Mouse (Mus musculus): ENCODE data around the gene Asgr2. TPM values are rescaled to one million over a fixed set of nuclear protein-coding genes. Genes with fewer than 3 reads are reported as not detected.

Gene Asgr2
- polyA plus RNA-seq, 1 experiment from 2014 or later, result not detected

DNA sequence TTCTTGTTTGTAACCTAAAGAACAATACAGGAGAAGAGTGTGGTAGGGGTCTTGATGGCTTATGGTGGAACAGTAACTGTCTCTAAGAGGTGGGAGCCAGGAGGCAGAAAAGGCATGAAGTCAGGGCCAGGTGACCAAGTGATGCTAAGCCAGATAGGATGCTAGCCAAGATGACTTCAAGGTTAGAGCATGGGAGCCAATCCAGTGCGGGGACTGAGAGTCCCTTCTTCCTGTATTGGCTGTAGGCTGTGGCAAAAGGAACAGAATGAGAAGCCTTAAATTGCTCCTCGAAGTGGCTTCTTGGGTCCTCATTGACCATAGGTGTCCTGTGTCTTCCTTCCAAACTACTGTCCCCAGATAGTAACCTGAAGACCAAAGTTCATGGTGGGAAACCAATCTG is 6.7 kb downstream of the Asgr2 start:
- H3K36me3 ChIP-seq (replicated peaks; ENCODE audit: control insufficient read depth, insufficient read depth, low read depth, low read length), result no peaks in the 10 kb centered on the region
- no peaks in the 10 kb centered on the region for H3K9me3 ChIP-seq (replicated peaks; ENCODE audit: control insufficient read depth, low read length)
- DNase-seq (ENCODE audit: low spot score) (no peak), ATAC-seq (replicated peaks; ENCODE audit: insufficient number of reproducible peaks, low FRiP score, low TSS enrichment, low read depth) (no peak)
- H3K27me3 ChIP-seq (ENCODE audit: control insufficient read depth, insufficient read depth, low read length), result no peaks in the 10 kb centered on the region
- H3K9ac ChIP-seq (replicated peaks; ENCODE audit: low read length), result no peak overlapping the region
- 90% methylated on average over 2 of the region's 2 CpGs for WGBS
- H3K4me2 ChIP-seq (ENCODE audit: low read depth, low read length), result no peak overlapping the region
- no peak overlapping the region for H3K27ac ChIP-seq (replicated peaks; ENCODE audit: low read depth, low read length)
- H3K4me1 ChIP-seq (ENCODE audit: control insufficient read depth, insufficient read depth, low read length), result no peaks in the 10 kb centered on the region
- H3K4me3 ChIP-seq (ENCODE audit: low read depth, low read length), result no peak overlapping the region

DNA sequence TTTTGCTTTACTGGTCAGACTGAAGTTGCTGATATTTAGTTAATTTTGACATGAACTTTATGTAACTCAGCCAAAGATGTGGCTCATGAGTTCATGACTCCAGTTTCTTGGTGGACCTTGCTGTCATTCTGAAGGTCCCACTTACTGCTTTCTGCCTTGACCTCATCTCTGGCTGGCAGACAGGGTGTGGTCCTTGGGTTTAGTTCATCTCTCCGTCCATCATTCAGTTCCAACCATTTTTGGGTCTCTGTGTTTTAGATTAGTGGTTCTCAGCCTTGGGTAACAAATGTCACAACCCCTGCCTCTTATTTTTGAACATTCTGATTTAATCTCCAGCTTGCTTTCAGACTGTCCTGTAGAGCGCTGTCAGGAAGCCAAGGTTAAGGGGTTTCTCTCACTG is 7.4 kb downstream of the Asgr2 start:
- H3K36me3 ChIP-seq (replicated peaks; ENCODE audit: control insufficient read depth, insufficient read depth, low read depth, low read length), result no peaks in the 10 kb centered on the region
- no peak overlapping the region for H3K4me3 ChIP-seq (ENCODE audit: low read depth, low read length)
- no peak for DNase-seq (ENCODE audit: low spot score)
- ATAC-seq (replicated peaks; ENCODE audit: insufficient number of reproducible peaks, low FRiP score, low TSS enrichment, low read depth), result no peak
- 75% methylated on average over 2 of the region's 2 CpGs for WGBS
- no peak overlapping the region for H3K9ac ChIP-seq (replicated peaks; ENCODE audit: low read length)
- no peak overlapping the region for H3K27ac ChIP-seq (replicated peaks; ENCODE audit: low read depth, low read length)
- H3K27me3 ChIP-seq (ENCODE audit: control insufficient read depth, insufficient read depth, low read length), result no peaks in the 10 kb centered on the region
- no peak overlapping the region for H3K4me2 ChIP-seq (ENCODE audit: low read depth, low read length)
- H3K9me3 ChIP-seq (replicated peaks; ENCODE audit: control insufficient read depth, low read length), result no peaks in the 10 kb centered on the region
- no peaks in the 10 kb centered on the region for H3K4me1 ChIP-seq (ENCODE audit: control insufficient read depth, insufficient read depth, low read length)

- no peaks in the 10 kb centered on the region for H3K27me3 ChIP-seq (ENCODE audit: control insufficient read depth, insufficient read depth, low read length)
- H3K27ac ChIP-seq (replicated peaks; ENCODE audit: low read depth, low read length), result no peak overlapping the region
- no peaks in the 10 kb centered on the region for H3K9me3 ChIP-seq (replicated peaks; ENCODE audit: control insufficient read depth, low read length)
- no peak for DNase-seq (ENCODE audit: low spot score)
- H3K4me3 ChIP-seq (ENCODE audit: low read depth, low read length), result no peak overlapping the region
- H3K9ac ChIP-seq (replicated peaks; ENCODE audit: low read length), result no peak overlapping the region
- no peaks in the 10 kb centered on the region for H3K36me3 ChIP-seq (replicated peaks; ENCODE audit: control insufficient read depth, insufficient read depth, low read depth, low read length)
- 80% methylated on average over 14 of the region's 14 CpGs for WGBS
- no peaks in the 10 kb centered on the region for H3K4me1 ChIP-seq (ENCODE audit: control insufficient read depth, insufficient read depth, low read length)
- no peak for ATAC-seq (replicated peaks; ENCODE audit: insufficient number of reproducible peaks, low FRiP score, low TSS enrichment, low read depth)
- no peak overlapping the region for H3K4me2 ChIP-seq (ENCODE audit: low read depth, low read length)
Measured at GRCm38 (mm10) chr11:70103701-70104315, 11.4 kb downstream of the Asgr2 start.

DNA sequence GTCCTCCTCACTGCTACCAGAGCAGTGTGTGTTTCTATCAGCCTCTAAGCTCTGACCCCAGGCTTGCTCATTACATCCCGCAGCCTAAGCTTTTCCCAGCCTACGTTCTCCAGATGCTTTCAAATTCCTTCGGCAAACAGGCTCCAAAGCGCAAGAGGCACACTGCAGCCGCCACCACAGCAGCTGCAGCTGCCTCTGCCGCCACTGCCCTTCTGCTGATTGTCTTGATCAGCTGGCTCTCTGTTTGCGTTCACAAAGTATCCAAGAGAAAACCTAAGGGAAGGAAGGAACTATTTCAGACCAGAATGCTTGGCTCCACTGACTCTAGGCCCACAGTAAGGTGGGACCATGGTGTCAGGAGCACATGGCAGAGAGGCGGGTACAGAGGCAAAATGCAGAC is 14.6 kb downstream of the Asgr2 start:
- H3K9me3 ChIP-seq (replicated peaks; ENCODE audit: control insufficient read depth, low read length), result no peaks in the 10 kb centered on the region
- no peaks in the 10 kb centered on the region for H3K27me3 ChIP-seq (ENCODE audit: control insufficient read depth, insufficient read depth, low read length)
- no peaks in the 10 kb centered on the region for H3K4me1 ChIP-seq (ENCODE audit: control insufficient read depth, insufficient read depth, low read length)
- no peak overlapping the region for H3K4me2 ChIP-seq (ENCODE audit: low read depth, low read length)
- 70% methylated on average over 8 of the region's 8 CpGs for WGBS
- no peak overlapping the region for H3K27ac ChIP-seq (replicated peaks; ENCODE audit: low read depth, low read length)
- no peak overlapping the region for H3K4me3 ChIP-seq (ENCODE audit: low read depth, low read length)
- H3K36me3 ChIP-seq (replicated peaks; ENCODE audit: control insufficient read depth, insufficient read depth, low read depth, low read length), result no peaks in the 10 kb centered on the region
- ATAC-seq (replicated peaks; ENCODE audit: insufficient number of reproducible peaks, low FRiP score, low TSS enrichment, low read depth), result no peak
- no peak overlapping the region for H3K9ac ChIP-seq (replicated peaks; ENCODE audit: low read length)
- no peak for DNase-seq (ENCODE audit: low spot score)

DNA sequence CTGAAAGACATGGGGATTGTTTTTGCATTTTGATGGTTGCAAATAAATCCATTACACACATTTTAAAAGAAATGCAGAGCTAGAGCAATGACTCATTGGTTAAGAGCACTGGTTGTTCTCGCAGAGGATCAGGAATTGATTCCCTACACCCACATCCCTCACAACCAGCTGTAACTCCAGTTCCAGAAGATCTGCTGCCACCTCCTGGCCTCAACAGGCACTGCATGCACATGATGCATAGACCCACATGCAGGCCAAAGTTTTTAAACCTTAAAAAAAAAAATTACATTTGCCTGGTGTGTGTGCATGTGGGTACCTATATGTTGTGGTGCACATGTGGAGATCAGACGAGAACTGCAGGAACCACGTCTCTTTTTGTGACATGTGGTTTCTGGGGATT is 17.7 kb downstream of the Asgr2 start:
- no peak overlapping the region for H3K9ac ChIP-seq (replicated peaks; ENCODE audit: low read length)
- 72% methylated on average over 3 of the region's 3 CpGs for WGBS
- no peak overlapping the region for H3K4me3 ChIP-seq (ENCODE audit: low read depth, low read length)
- H3K27me3 ChIP-seq (ENCODE audit: control insufficient read depth, insufficient read depth, low read length), result no peaks in the 10 kb centered on the region
- no peak for ATAC-seq (replicated peaks; ENCODE audit: insufficient number of reproducible peaks, low FRiP score, low TSS enrichment, low read depth)
- no peaks in the 10 kb centered on the region for H3K36me3 ChIP-seq (replicated peaks; ENCODE audit: control insufficient read depth, insufficient read depth, low read depth, low read length)
- H3K4me2 ChIP-seq (ENCODE audit: low read depth, low read length), result no peak overlapping the region
- no peaks in the 10 kb centered on the region for H3K9me3 ChIP-seq (replicated peaks; ENCODE audit: control insufficient read depth, low read length)
- no peaks in the 10 kb centered on the region for H3K4me1 ChIP-seq (ENCODE audit: control insufficient read depth, insufficient read depth, low read length)
- no peak overlapping the region for H3K27ac ChIP-seq (replicated peaks; ENCODE audit: low read depth, low read length)
- DNase-seq (ENCODE audit: low spot score), result peak; percentile 39

DNA sequence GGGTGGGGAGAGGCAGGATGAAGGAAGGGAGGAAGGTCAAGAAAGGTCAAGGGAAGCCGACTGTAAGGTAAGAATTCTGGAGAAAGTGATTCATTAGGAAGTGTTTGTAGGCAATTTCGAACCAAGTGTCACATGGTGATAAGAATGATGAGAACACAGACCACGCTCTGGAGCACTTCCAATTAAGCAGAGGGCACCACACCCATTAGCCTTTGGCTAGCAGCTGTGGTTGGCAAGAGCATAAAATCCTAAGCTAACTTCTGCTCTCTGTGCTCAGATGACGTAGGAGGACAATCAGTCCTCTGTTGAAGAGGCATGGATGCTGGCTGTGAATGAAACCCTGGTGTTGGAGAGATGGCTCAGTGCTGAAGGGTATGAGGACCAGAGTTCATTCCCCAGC is 22.1 kb downstream of the Asgr2 start:
- Histone ChIP-seq H3K27me3 (ENCODE audit: control insufficient read depth, insufficient read depth, low read length) (no peaks in the 10 kb centered on the region), H3K4me2 (ENCODE audit: low read depth, low read length) (no peak overlapping the region), H3K27ac (replicated peaks; ENCODE audit: low read depth, low read length) (no peak overlapping the region), H3K9ac (replicated peaks; ENCODE audit: low read length) (no peak overlapping the region), H3K9me3 (replicated peaks; ENCODE audit: control insufficient read depth, low read length) (no peaks in the 10 kb centered on the region), H3K4me3 (ENCODE audit: low read depth, low read length) (no peak overlapping the region), H3K4me1 (ENCODE audit: control insufficient read depth, insufficient read depth, low read length) (no peaks in the 10 kb centered on the region), H3K36me3 (replicated peaks; ENCODE audit: control insufficient read depth, insufficient read depth, low read depth, low read length) (no peaks in the 10 kb centered on the region)
- 41% methylated on average over 4 of the region's 4 CpGs for WGBS
- ATAC-seq (replicated peaks; ENCODE audit: insufficient number of reproducible peaks, low FRiP score, low TSS enrichment, low read depth), result no peak
- DNase-seq (ENCODE audit: low spot score), result no peak

- H3K27ac ChIP-seq (replicated peaks; ENCODE audit: low read depth, low read length), result no peak overlapping the region
- no peak overlapping the region for H3K4me3 ChIP-seq (ENCODE audit: low read depth, low read length)
- no peaks in the 10 kb centered on the region for H3K27me3 ChIP-seq (ENCODE audit: control insufficient read depth, insufficient read depth, low read length)
- no peak overlapping the region for H3K9ac ChIP-seq (replicated peaks; ENCODE audit: low read length)
- H3K36me3 ChIP-seq (replicated peaks; ENCODE audit: control insufficient read depth, insufficient read depth, low read depth, low read length), result no peaks in the 10 kb centered on the region
- H3K9me3 ChIP-seq (replicated peaks; ENCODE audit: control insufficient read depth, low read length), result no peaks in the 10 kb centered on the region
- H3K4me1 ChIP-seq (ENCODE audit: control insufficient read depth, insufficient read depth, low read length), result no peaks in the 10 kb centered on the region
- DNase-seq (ENCODE audit: low spot score) (no peak), ATAC-seq (replicated peaks; ENCODE audit: insufficient number of reproducible peaks, low FRiP score, low TSS enrichment, low read depth) (no peak)
- H3K4me2 ChIP-seq (ENCODE audit: low read depth, low read length), result no peak overlapping the region
- WGBS, result 91% methylated on average over 3 of the region's 3 CpGs
Measured at GRCm38 (mm10) chr11:70115901-70116300, 23.5 kb downstream of the Asgr2 start.

GRCm38 (mm10) chr11:70129926-70130379 is 37.5 kb downstream of the Asgr2 start, which contains the start of gene Mgl2:
Gene Mgl2 (plus strand): TSS chr11:70130329.
- ATAC-seq (replicated peaks; ENCODE audit: insufficient number of reproducible peaks, low FRiP score, low TSS enrichment, low read depth), result no peak
- H3K9ac ChIP-seq (replicated peaks; ENCODE audit: low read length), result no peak within 1 kb of the TSS
- 91% methylated on average over 9 of the region's 9 CpGs for WGBS
- DNase-seq (ENCODE audit: low spot score), result no peak
- no peak within 1 kb of the TSS for H3K4me2 ChIP-seq (ENCODE audit: low read depth, low read length)
- no peaks in the 10 kb centered on the region for H3K9me3 ChIP-seq (replicated peaks; ENCODE audit: control insufficient read depth, low read length)
- H3K36me3 ChIP-seq (replicated peaks; ENCODE audit: control insufficient read depth, insufficient read depth, low read depth, low read length), result no peaks in the 10 kb centered on the region
- H3K4me3 ChIP-seq (ENCODE audit: low read depth, low read length), result no peak within 1 kb of the TSS
- H3K27ac ChIP-seq (replicated peaks; ENCODE audit: low read depth, low read length), result no peak within 1 kb of the TSS
- H3K4me1 ChIP-seq (ENCODE audit: control insufficient read depth, insufficient read depth, low read length), result no peaks in the 10 kb centered on the region
- H3K27me3 ChIP-seq (ENCODE audit: control insufficient read depth, insufficient read depth, low read length), result no peaks in the 10 kb centered on the region

All from embryonic facial prominence, embryonic 11.5 days (tissue).